Mouse (Mus musculus): ENCODE data around the gene Slc22a14. TPM values are rescaled to one million over a fixed set of nuclear protein-coding genes. Genes with fewer than 3 reads are reported as not detected.
"Not testable (repeated sequence)": the region's sequence is repeated elsewhere in the genome, so short reads cannot be mapped to it uniquely, and the experiment has no call there.

Slc22a14 gene
- polyA plus RNA-seq, 1 experiment from 2014 or later: not detected

GRCm38 (mm10) chr9:119220249-119220648 is 145.1 kb downstream of the Slc22a14 start:
- Histone ChIP-seq H3K4me3 (replicated peaks) (no peak overlapping the region), H3K9me3 (replicated peaks) (no peaks in the 10 kb centered on the region; the same call in 1 of the 2 replicates), H3K4me2 (no peak overlapping the region), H3K27ac (no peak overlapping the region), H3K27me3 (no peaks in the 10 kb centered on the region), H3K36me3 (peaks cover 9% of the 10 kb centered on the region; the same call in 1 of the 2 replicates), H3K4me1 (replicated peaks) (no peaks in the 10 kb centered on the region), H3K9ac (no peak overlapping the region)
- ATAC-seq (ENCODE audit: low read depth) (no peak), DNase-seq (no peak)
- WGBS (ENCODE audit: insufficient replicate concordance): 67% methylated on average over 4 of the region's 4 CpGs

GRCm38 (mm10) chr9:119219667-119220066 is 145.7 kb downstream of the Slc22a14 start:
- H3K4me1 ChIP-seq (replicated peaks): no peaks in the 10 kb centered on the region
- H3K4me2 ChIP-seq: no peak overlapping the region
- H3K9me3 ChIP-seq (replicated peaks): no peaks in the 10 kb centered on the region; the same call in 1 of the 2 replicates
- WGBS (ENCODE audit: insufficient replicate concordance): 45% methylated on average over 2 of the region's 2 CpGs
- no peak overlapping the region for H3K9ac ChIP-seq
- H3K4me3 ChIP-seq (replicated peaks): no peak overlapping the region
- no peak for ATAC-seq (ENCODE audit: low read depth)
- H3K36me3 ChIP-seq: peaks cover 6% of the 10 kb centered on the region; the same call in 1 of the 2 replicates
- DNase-seq: no peak
- H3K27ac ChIP-seq: no peak overlapping the region
- no peaks in the 10 kb centered on the region for H3K27me3 ChIP-seq

- not testable (repeated sequence) for H3K4me1 ChIP-seq (replicated peaks); ATAC-seq (ENCODE audit: low read depth); H3K9me3 ChIP-seq (replicated peaks); H3K9ac ChIP-seq; H3K27me3 ChIP-seq; DNase-seq; H3K4me3 ChIP-seq (replicated peaks); H3K27ac ChIP-seq; H3K36me3 ChIP-seq; H3K4me2 ChIP-seq
- WGBS (ENCODE audit: insufficient replicate concordance): 85% methylated on average over 2 of the region's 2 CpGs
Measured at GRCm38 (mm10) chr9:119215341-119215740, 150.0 kb downstream of the Slc22a14 start.

GRCm38 (mm10) chr9:119214601-119215000 is 150.8 kb downstream of the Slc22a14 start:
- DNase-seq (no peak), ATAC-seq (ENCODE audit: low read depth) (no peak)
- H3K4me2 ChIP-seq: no peak overlapping the region
- no peak overlapping the region for H3K27ac ChIP-seq
- no peaks in the 10 kb centered on the region for H3K4me1 ChIP-seq (replicated peaks)
- WGBS (ENCODE audit: insufficient replicate concordance): 73% methylated on average over 6 of the region's 6 CpGs
- no peaks in the 10 kb centered on the region for H3K27me3 ChIP-seq
- no peak overlapping the region for H3K4me3 ChIP-seq (replicated peaks)
- no peaks in the 10 kb centered on the region; the same call in 1 of the 2 replicates for H3K9me3 ChIP-seq (replicated peaks)
- H3K9ac ChIP-seq: no peak overlapping the region
- 0 out of 2 replicates have a peak, but pooled peaks cover 2% of the 10 kb centered on the region for H3K36me3 ChIP-seq

GRCm38 (mm10) chr9:119212996-119213395 is 152.4 kb downstream of the Slc22a14 start:
- ATAC-seq (ENCODE audit: low read depth): no peak
- WGBS (ENCODE audit: insufficient replicate concordance): 61% methylated on average over 8 of the region's 8 CpGs

GRCm38 (mm10) chr9:119208998-119209397 is 156.4 kb downstream of the Slc22a14 start, which contains the start of gene Slc22a13:
Gene Slc22a13, minus strand, starts transcription at chr9:119209098.
- DNase-seq (no peak), ATAC-seq (ENCODE audit: low read depth) (no peak)
- Histone ChIP-seq H3K4me1 (replicated peaks) (no peaks in the 10 kb centered on the region), H3K9me3 (replicated peaks) (no peaks in the 10 kb centered on the region; the same call in 1 of the 2 replicates), H3K27me3 (no peaks in the 10 kb centered on the region), H3K9ac (no peak within 1 kb of the TSS), H3K4me2 (no peak within 1 kb of the TSS), H3K36me3 (no peaks in the 10 kb centered on the region), H3K4me3 (replicated peaks) (no peak within 1 kb of the TSS), H3K27ac (no peak within 1 kb of the TSS)
- WGBS (ENCODE audit: insufficient replicate concordance): 90% methylated on average over 4 of the region's 4 CpGs

More at GRCm38 (mm10) chr9:119212996-119213395, 152.4 kb downstream of the Slc22a14 start:
- no peak overlapping the region for H3K9ac ChIP-seq
- no peak overlapping the region for H3K4me3 ChIP-seq (replicated peaks)
- H3K27me3 ChIP-seq: no peaks in the 10 kb centered on the region
- H3K27ac ChIP-seq: no peak overlapping the region
- 0 out of 2 replicates have a peak, but pooled peaks cover 2% of the 10 kb centered on the region for H3K36me3 ChIP-seq
- no peaks in the 10 kb centered on the region for H3K4me1 ChIP-seq (replicated peaks)
- H3K9me3 ChIP-seq (replicated peaks): no peaks in the 10 kb centered on the region; the same call in 1 of the 2 replicates
- DNase-seq: no peak
- no peak overlapping the region for H3K4me2 ChIP-seq

GRCm38 (mm10) chr9:119207113-119207512 is 158.2 kb downstream of the Slc22a14 start:
- DNase-seq (no peak), ATAC-seq (ENCODE audit: low read depth) (no peak)
- Histone ChIP-seq H3K4me1 (replicated peaks) (no peaks in the 10 kb centered on the region), H3K9me3 (replicated peaks) (no peaks in the 10 kb centered on the region; the same call in 1 of the 2 replicates), H3K4me2 (no peak overlapping the region), H3K9ac (no peak overlapping the region), H3K27me3 (no peaks in the 10 kb centered on the region), H3K36me3 (no peaks in the 10 kb centered on the region), H3K4me3 (replicated peaks) (no peak overlapping the region), H3K27ac (no peak overlapping the region)
- WGBS (ENCODE audit: insufficient replicate concordance): 54% methylated on average over 4 of the region's 4 CpGs

GRCm38 (mm10) chr9:119206666-119207065 is 158.7 kb downstream of the Slc22a14 start:
- no peaks in the 10 kb centered on the region for H3K36me3 ChIP-seq
- H3K9me3 ChIP-seq (replicated peaks): no peaks in the 10 kb centered on the region; the same call in 1 of the 2 replicates
- H3K4me1 ChIP-seq (replicated peaks): no peaks in the 10 kb centered on the region
- WGBS (ENCODE audit: insufficient replicate concordance): 59% methylated on average over 2 of the region's 2 CpGs
- H3K9ac ChIP-seq: no peak overlapping the region
- H3K4me3 ChIP-seq (replicated peaks): no peak overlapping the region
- ATAC-seq (ENCODE audit: low read depth) (no peak), DNase-seq (no peak)
- no peak overlapping the region for H3K4me2 ChIP-seq
- no peak overlapping the region for H3K27ac ChIP-seq
- no peaks in the 10 kb centered on the region for H3K27me3 ChIP-seq

- Histone ChIP-seq H3K9me3 (replicated peaks) (no peaks in the 10 kb centered on the region; the same call in 1 of the 2 replicates), H3K27me3 (no peaks in the 10 kb centered on the region), H3K36me3 (no peaks in the 10 kb centered on the region), H3K9ac (no peak overlapping the region), H3K27ac (no peak overlapping the region), H3K4me1 (replicated peaks) (no peaks in the 10 kb centered on the region), H3K4me3 (replicated peaks) (no peak overlapping the region), H3K4me2 (no peak overlapping the region)
- ATAC-seq (ENCODE audit: low read depth): no peak
- no peak for DNase-seq
- 70% methylated on average over 5 of the region's 5 CpGs for WGBS (ENCODE audit: insufficient replicate concordance)
Measured at GRCm38 (mm10) chr9:119205756-119206155, 159.6 kb downstream of the Slc22a14 start.

- H3K27me3 ChIP-seq: no peaks in the 10 kb centered on the region
- no peak overlapping the region for H3K9ac ChIP-seq
- H3K9me3 ChIP-seq (replicated peaks): no peaks in the 10 kb centered on the region; the same call in 1 of the 2 replicates
- no peak overlapping the region for H3K4me3 ChIP-seq (replicated peaks)
- H3K36me3 ChIP-seq: no peaks in the 10 kb centered on the region
- H3K27ac ChIP-seq: no peak overlapping the region
- DNase-seq: no peak
- ATAC-seq (ENCODE audit: low read depth): no peak
- H3K4me2 ChIP-seq: no peak overlapping the region
- no peaks in the 10 kb centered on the region for H3K4me1 ChIP-seq (replicated peaks)
- 75% methylated on average over 9 of the region's 9 CpGs for WGBS (ENCODE audit: insufficient replicate concordance)
Measured at GRCm38 (mm10) chr9:119203617-119204016, 161.7 kb downstream of the Slc22a14 start.

- Histone ChIP-seq H3K27me3 (no peaks in the 10 kb centered on the region), H3K36me3 (no peaks in the 10 kb centered on the region), H3K9ac (no peak overlapping the region), H3K4me1 (replicated peaks) (no peaks in the 10 kb centered on the region), H3K4me2 (no peak overlapping the region), H3K27ac (no peak overlapping the region), H3K9me3 (replicated peaks) (no peaks in the 10 kb centered on the region; the same call in 1 of the 2 replicates), H3K4me3 (replicated peaks) (no peak overlapping the region)
- DNase-seq: no peak
- 63% methylated on average over 5 of the region's 5 CpGs for WGBS (ENCODE audit: insufficient replicate concordance)
- ATAC-seq (ENCODE audit: low read depth): no peak
Measured at GRCm38 (mm10) chr9:119201653-119202052, 163.7 kb downstream of the Slc22a14 start.

GRCm38 (mm10) chr9:119199151-119199861 is 166.0 kb downstream of the Slc22a14 start:
- Histone ChIP-seq H3K4me3 (replicated peaks) (no peak overlapping the region), H3K36me3 (no peaks in the 10 kb centered on the region), H3K9me3 (replicated peaks) (no peaks in the 10 kb centered on the region), H3K27me3 (no peaks in the 10 kb centered on the region), H3K4me1 (replicated peaks) (no peaks in the 10 kb centered on the region), H3K9ac (no peak overlapping the region), H3K27ac (no peak overlapping the region), H3K4me2 (no peak overlapping the region)
- ATAC-seq (ENCODE audit: low read depth) (no peak), DNase-seq (no peak)
- 61% methylated on average over 10 of the region's 10 CpGs for WGBS (ENCODE audit: insufficient replicate concordance)

Measured in liver, embryonic 13.5 days (tissue).